Mouse (Mus musculus): ENCODE results near the gene Fam13c.

Fam13c gene

GRCm38 (mm10) chr10:70458574-70459263 lies 18.4 kb downstream of the Fam13c start:
- DNase-seq (ENCODE audit: low spot score) = no peak

GRCm38 (mm10) chr10:70465638-70466037 lies 25.4 kb downstream of the Fam13c start:
- no peak for DNase-seq (ENCODE audit: low spot score)

- DNase-seq (ENCODE audit: low spot score) = no peak
Observed at GRCm38 (mm10) chr10:70470836-70471235, 30.6 kb downstream of the Fam13c start.

GRCm38 (mm10) chr10:70477741-70478145 lies 37.5 kb downstream of the Fam13c start:
- no peak for DNase-seq (ENCODE audit: low spot score)

GRCm38 (mm10) chr10:70483736-70484135 lies 43.5 kb downstream of the Fam13c start:
- DNase-seq (ENCODE audit: low spot score) = no peak

- DNase-seq (ENCODE audit: low spot score) = no peak
Observed at GRCm38 (mm10) chr10:70484568-70485286, 44.4 kb downstream of the Fam13c start.

GRCm38 (mm10) chr10:70485287-70485612 lies 45.0 kb downstream of the Fam13c start:
- no peak for DNase-seq (ENCODE audit: low spot score)

GRCm38 (mm10) chr10:70486651-70487050 lies 46.4 kb downstream of the Fam13c start:
- DNase-seq (ENCODE audit: low spot score) = no peak

GRCm38 (mm10) chr10:70493891-70494290 lies 53.6 kb downstream of the Fam13c start:
- no peak for DNase-seq (ENCODE audit: low spot score)

GRCm38 (mm10) chr10:70494441-70494840 lies 54.2 kb downstream of the Fam13c start:
- DNase-seq (ENCODE audit: low spot score) = no peak

- no peak for DNase-seq (ENCODE audit: low spot score)
Observed at GRCm38 (mm10) chr10:70495106-70496104, 55.1 kb downstream of the Fam13c start.

- DNase-seq (ENCODE audit: low spot score) = no peak
Observed at GRCm38 (mm10) chr10:70496938-70497337, 56.7 kb downstream of the Fam13c start.

GRCm38 (mm10) chr10:70498328-70498727 lies 58.0 kb downstream of the Fam13c start:
- no peak for DNase-seq (ENCODE audit: low spot score)

- no peak for DNase-seq (ENCODE audit: low spot score)
Observed at GRCm38 (mm10) chr10:70499246-70499645, 59.0 kb downstream of the Fam13c start.

GRCm38 (mm10) chr10:70504871-70505270 lies 64.6 kb downstream of the Fam13c start:
- DNase-seq (ENCODE audit: low spot score) = no peak

- no peak for DNase-seq (ENCODE audit: low spot score)
Observed at GRCm38 (mm10) chr10:70505395-70505794, 65.1 kb downstream of the Fam13c start.

GRCm38 (mm10) chr10:70505842-70506241 lies 65.6 kb downstream of the Fam13c start:
- no peak for DNase-seq (ENCODE audit: low spot score)

- DNase-seq (ENCODE audit: low spot score) = no peak
Observed at GRCm38 (mm10) chr10:70506499-70507168, 66.4 kb downstream of the Fam13c start.

- DNase-seq (ENCODE audit: low spot score) = no peak
Observed at GRCm38 (mm10) chr10:70507880-70508279, 67.6 kb downstream of the Fam13c start.

GRCm38 (mm10) chr10:70514848-70515247 lies 74.6 kb downstream of the Fam13c start:
- no peak for DNase-seq (ENCODE audit: low spot score)

- no peak for DNase-seq (ENCODE audit: low spot score)
Observed at GRCm38 (mm10) chr10:70516661-70517060, 76.4 kb downstream of the Fam13c start.

- DNase-seq (ENCODE audit: low spot score) = no peak
Observed at GRCm38 (mm10) chr10:70519640-70520099, 79.4 kb downstream of the Fam13c start.

All from T-cell, adult 2 months (primary cell).